Mouse (Mus musculus) heart, embryonic 16.5 days (tissue): Measurements from ENCODE around the gene Cmpk1. TPM values are rescaled to one million over a fixed set of nuclear protein-coding genes. Genes with fewer than 3 reads are reported as not detected.
A peak's percentile ranks its signal among the peaks of the same experiment; 100 is the strongest.
"Not testable (repeated sequence)": the region's sequence is repeated elsewhere in the genome, so short reads cannot be mapped to it uniquely, and the experiment has no call there.

Source experiments
- ATAC-seq: fragments of 200-750 bp; cut with Nextera tagmentation; replicated peaks from 2 replicates; pipeline ENCODE4 v1.8.0; 2017; ENCODE audit warnings: moderate number of reproducible peaks; ENCODE audit not compliant: insufficient read depth, low FRiP score; ENCODE audit errors: extremely low read depth
- H3K27ac ChIP-seq: fragments of 300-500 bp; sonication (generic); 2 replicates; pipeline ENCODE4 v1.5.1; 2014; ENCODE audit warnings: mild to moderate bottlenecking, low read length, control low read depth, moderate library complexity
- H3K27me3 ChIP-seq: fragments of 300-500 bp; sonication (generic); 2 replicates; pipeline ENCODE4 v1.6.1; 2014; ENCODE audit warnings: low read length, mixed read lengths; ENCODE audit not compliant: control insufficient read depth, insufficient read depth
- H3K36me3 ChIP-seq: fragments of 300-500 bp; sonication (generic); 2 replicates; pipeline ENCODE4 v1.6.1; 2014; ENCODE audit not compliant: control insufficient read depth, insufficient read depth
- H3K4me1 ChIP-seq: fragments of 300-500 bp; sonication (generic); 2 replicates; pipeline ENCODE4 v1.6.1; 2014; ENCODE audit warnings: low read length, mixed read lengths; ENCODE audit not compliant: control insufficient read depth, insufficient read depth
- H3K4me2 ChIP-seq: fragments of 300-500 bp; sonication (generic); 2 replicates; pipeline ENCODE4 v1.6.1; 2014; ENCODE audit warnings: low read depth, mild to moderate bottlenecking, control low read depth, low read length
- H3K4me3 ChIP-seq: fragments of 300-500 bp; sonication (generic); 2 replicates; pipeline ENCODE4 v1.5.1; 2014; ENCODE audit warnings: mild to moderate bottlenecking, control low read depth, low read length
- H3K9ac ChIP-seq: fragments of 300-500 bp; sonication (generic); 2 replicates; pipeline ENCODE4 v1.6.1; 2014; ENCODE audit warnings: low read length, control low read depth
- H3K9me3 ChIP-seq: fragments of 300-500 bp; sonication (generic); replicated peaks from 2 replicates; pipeline ENCODE4 v1.6.1; 2016; ENCODE audit warnings: low read length; ENCODE audit not compliant: control insufficient read depth
- WGBS: fragments of 180-500 bp; shearing (Covaris S2); extraction: QIAGEN DNeasy Blood & Tissue Kit; methylation state at CpG from one replicate; pipeline ENCODE4 v1.1.7; 2014; 5-methylcytosine and 5-hydroxymethylcytosine counted together
- polyA plus RNA-seq: library from polyadenylated mRNA; unstranded; fragments of >200 nt; fragmentation: Nextera tagmentation; extraction: Ambion mirVana; gene quantifications from 2 replicates; pipeline ENCODE4 v1.2.1, GENCODE M21; 2015

Gene Cmpk1
- polyA plus RNA-seq, 1 experiment from 2014 or later = 61.6 TPM

- ATAC-seq = peak; percentile 15; the same call in 1 of the 2 replicates
- WGBS = 3% methylated on average over 8 of the region's 8 CpGs
- H3K4me3 ChIP-seq = peak overlapping the region; percentile 94
Observed at GRCm38 (mm10) chr4:114986211-114986590, 840 bp downstream of the Cmpk1 start.

GRCm38 (mm10) chr4:114983020-114983419 lies 4.0 kb downstream of the Cmpk1 start:
- Histone ChIP-seq H3K9ac (no peak overlapping the region), H3K27me3 (no peaks in the 10 kb centered on the region), H3K36me3 (no peaks in the 10 kb centered on the region), H3K27ac (no peak overlapping the region), H3K9me3 (no peaks in the 10 kb centered on the region), H3K4me1 (peaks cover 12% of the 10 kb centered on the region), H3K4me2 (no peak overlapping the region), H3K4me3 (no peak overlapping the region)
- 75% methylated on average over 1 of the region's 1 CpGs for WGBS
- ATAC-seq = no peak

More at GRCm38 (mm10) chr4:114986211-114986590, 840 bp downstream of the Cmpk1 start:
- Histone ChIP-seq H3K4me2 (peak overlapping the region; percentile 93), H3K27ac (peak overlapping the region; percentile 100), H3K4me1 (peaks cover 12% of the 10 kb centered on the region), H3K9me3 (no peaks in the 10 kb centered on the region), H3K27me3 (no peaks in the 10 kb centered on the region), H3K36me3 (no peaks in the 10 kb centered on the region), H3K9ac (peak overlapping the region; percentile 98)

- no peak for ATAC-seq
- 78% methylated on average over 1 of the region's 1 CpGs for WGBS
- H3K9me3 ChIP-seq = no peaks in the 10 kb centered on the region
Observed at GRCm38 (mm10) chr4:114982619-114983018, 4.4 kb downstream of the Cmpk1 start.

GRCm38 (mm10) chr4:114973229-114973740 lies 13.8 kb downstream of the Cmpk1 start:
- Histone ChIP-seq H3K9me3 (no peaks in the 10 kb centered on the region), H3K36me3 (peaks cover 6% of the 10 kb centered on the region; the same call in 1 of the 2 replicates), H3K4me2 (no peak overlapping the region), H3K9ac (no peak overlapping the region), H3K27ac (no peak overlapping the region), H3K4me1 (no peaks in the 10 kb centered on the region), H3K27me3 (no peaks in the 10 kb centered on the region), H3K4me3 (no peak overlapping the region)
- WGBS = 98% methylated on average over 1 of the region's 1 CpGs
- no peak for ATAC-seq

More at GRCm38 (mm10) chr4:114982619-114983018, 4.4 kb downstream of the Cmpk1 start:
- no peak overlapping the region for H3K9ac ChIP-seq
- no peaks in the 10 kb centered on the region for H3K27me3 ChIP-seq
- H3K27ac ChIP-seq = no peak overlapping the region
- H3K4me3 ChIP-seq = no peak overlapping the region
- no peaks in the 10 kb centered on the region for H3K36me3 ChIP-seq
- H3K4me2 ChIP-seq = no peak overlapping the region
- H3K4me1 ChIP-seq = peaks cover 10% of the 10 kb centered on the region

GRCm38 (mm10) chr4:114970736-114971135 lies 16.3 kb downstream of the Cmpk1 start:
- WGBS = 88% methylated on average over 5 of the region's 5 CpGs

GRCm38 (mm10) chr4:114960881-114961280 lies 26.2 kb downstream of the Cmpk1 start:
- not testable (repeated sequence) for H3K4me1 ChIP-seq, ATAC-seq, H3K27ac ChIP-seq, H3K27me3 ChIP-seq, H3K9me3 ChIP-seq, H3K9ac ChIP-seq, H3K4me3 ChIP-seq, H3K4me2 ChIP-seq
- 70% methylated on average over 2 of the region's 2 CpGs for WGBS
- peaks cover 24% of the 10 kb centered on the region for H3K36me3 ChIP-seq

More at GRCm38 (mm10) chr4:114970736-114971135, 16.3 kb downstream of the Cmpk1 start:
- H3K9ac ChIP-seq = no peak overlapping the region
- no peak overlapping the region for H3K4me2 ChIP-seq
- ATAC-seq = no peak
- no peaks in the 10 kb centered on the region for H3K4me1 ChIP-seq
- H3K36me3 ChIP-seq = peaks cover 16% of the 10 kb centered on the region
- H3K9me3 ChIP-seq = no peaks in the 10 kb centered on the region
- no peaks in the 10 kb centered on the region for H3K27me3 ChIP-seq
- H3K4me3 ChIP-seq = no peak overlapping the region
- H3K27ac ChIP-seq = no peak overlapping the region

- no peaks in the 10 kb centered on the region for H3K4me1 ChIP-seq
- no peak overlapping the region for H3K4me2 ChIP-seq
- no peak overlapping the region for H3K27ac ChIP-seq
- peaks cover 12% of the 10 kb centered on the region for H3K36me3 ChIP-seq
- no peaks in the 10 kb centered on the region for H3K9me3 ChIP-seq
- WGBS = 85% methylated on average over 2 of the region's 2 CpGs
- H3K4me3 ChIP-seq = no peak overlapping the region
- H3K27me3 ChIP-seq = no peaks in the 10 kb centered on the region
- no peak overlapping the region for H3K9ac ChIP-seq
- no peak for ATAC-seq
Observed at GRCm38 (mm10) chr4:114959533-114959932, 27.5 kb downstream of the Cmpk1 start.

GRCm38 (mm10) chr4:114958786-114959185 lies 28.3 kb downstream of the Cmpk1 start:
- H3K9ac ChIP-seq = no peak overlapping the region
- no peak overlapping the region for H3K4me3 ChIP-seq
- no peak overlapping the region for H3K27ac ChIP-seq
- H3K9me3 ChIP-seq = no peaks in the 10 kb centered on the region
- 47% methylated on average over 4 of the region's 4 CpGs for WGBS
- H3K4me1 ChIP-seq = no peaks in the 10 kb centered on the region
- ATAC-seq = no peak
- no peaks in the 10 kb centered on the region for H3K27me3 ChIP-seq
- H3K4me2 ChIP-seq = no peak overlapping the region
- H3K36me3 ChIP-seq = peaks cover 9% of the 10 kb centered on the region

GRCm38 (mm10) chr4:114958231-114958630 lies 28.8 kb downstream of the Cmpk1 start:
- Histone ChIP-seq H3K9ac (no peak overlapping the region), H3K4me1 (no peaks in the 10 kb centered on the region), H3K4me2 (no peak overlapping the region), H3K27ac (no peak overlapping the region), H3K9me3 (no peaks in the 10 kb centered on the region), H3K36me3 (peaks cover 9% of the 10 kb centered on the region), H3K4me3 (no peak overlapping the region), H3K27me3 (no peaks in the 10 kb centered on the region)
- no peak for ATAC-seq
- 68% methylated on average over 2 of the region's 2 CpGs for WGBS
